Mouse (Mus musculus) thymus, adult 2 months (tissue): Measurements from ENCODE around the gene Taf1d. TPM values are rescaled to one million over a fixed set of nuclear protein-coding genes. Genes with fewer than 3 reads are reported as not detected.
"Not testable (repeated sequence)": the region's sequence is repeated elsewhere in the genome, so short reads cannot be mapped to it uniquely, and the experiment has no call there.

Experiments
- DNase-seq: peaks from one replicate; pipeline ENCODE4 v3.0.0; 2021
- H3K27ac ChIP-seq: fragments of 200-500 bp; 2 replicates; pipeline ENCODE4 v1.5.1; 2012; ENCODE audit warnings: low read length, control low read depth; ENCODE audit not compliant: control insufficient read depth, insufficient read depth
- H3K27me3 ChIP-seq: fragments of 200-500 bp; 2 replicates; pipeline ENCODE4 v1.6.1; 2012; ENCODE audit warnings: mild to moderate bottlenecking, low read length, moderate library complexity, mixed read lengths; ENCODE audit not compliant: control insufficient read depth, insufficient read depth
- H3K36me3 ChIP-seq: fragments of 200-500 bp; 2 replicates; pipeline ENCODE4 v1.6.1; 2012; ENCODE audit warnings: mild to moderate bottlenecking, low read length, moderate library complexity; ENCODE audit not compliant: control insufficient read depth, insufficient read depth
- H3K4me1 ChIP-seq: fragments of 200-500 bp; replicated peaks from 2 replicates; pipeline ENCODE4 v1.6.1; 2012; ENCODE audit warnings: low read length; ENCODE audit not compliant: control insufficient read depth, insufficient read depth
- H3K4me3 ChIP-seq: fragments of 200-500 bp; 2 replicates; pipeline ENCODE4 v1.5.1; 2012; ENCODE audit warnings: mild to moderate bottlenecking, low read length, control low read depth, moderate library complexity; ENCODE audit not compliant: control insufficient read depth, insufficient read depth
- CTCF ChIP-seq: fragments of 200-500 bp; IDR thresholded peaks from 2 replicates; pipeline ENCODE4 v1.5.1; 2012; ENCODE audit warnings: mild to moderate bottlenecking, control low read depth, low read length, moderate library complexity, borderline replicate concordance; ENCODE audit not compliant: control insufficient read depth, poor library complexity, insufficient read depth; ENCODE audit errors: extremely low read depth
- POLR2A ChIP-seq: fragments of 200-500 bp; IDR thresholded peaks from 2 replicates; pipeline ENCODE4 v1.6.1; 2012; ENCODE audit warnings: mild to moderate bottlenecking, low read length, control low read depth, moderate library complexity; ENCODE audit not compliant: control insufficient read depth, poor library complexity, insufficient read depth; ENCODE audit errors: extremely low read depth
- WGBS: fragments of 180-500 bp; shearing (Covaris S2); methylation state at CpG from one replicate; pipeline ENCODE4 v1.1.7; 2018; 5-methylcytosine and 5-hydroxymethylcytosine counted together
- polyA plus RNA-seq: library from polyadenylated mRNA; depleted of rRNA; stranded (reverse); fragments of >200 nt; gene quantifications from 2 replicates; pipeline ENCODE4 v1.2.3, GENCODE M21; 2012

Taf1d gene
- polyA plus RNA-seq, 1 experiment = 48.9 TPM

DNA sequence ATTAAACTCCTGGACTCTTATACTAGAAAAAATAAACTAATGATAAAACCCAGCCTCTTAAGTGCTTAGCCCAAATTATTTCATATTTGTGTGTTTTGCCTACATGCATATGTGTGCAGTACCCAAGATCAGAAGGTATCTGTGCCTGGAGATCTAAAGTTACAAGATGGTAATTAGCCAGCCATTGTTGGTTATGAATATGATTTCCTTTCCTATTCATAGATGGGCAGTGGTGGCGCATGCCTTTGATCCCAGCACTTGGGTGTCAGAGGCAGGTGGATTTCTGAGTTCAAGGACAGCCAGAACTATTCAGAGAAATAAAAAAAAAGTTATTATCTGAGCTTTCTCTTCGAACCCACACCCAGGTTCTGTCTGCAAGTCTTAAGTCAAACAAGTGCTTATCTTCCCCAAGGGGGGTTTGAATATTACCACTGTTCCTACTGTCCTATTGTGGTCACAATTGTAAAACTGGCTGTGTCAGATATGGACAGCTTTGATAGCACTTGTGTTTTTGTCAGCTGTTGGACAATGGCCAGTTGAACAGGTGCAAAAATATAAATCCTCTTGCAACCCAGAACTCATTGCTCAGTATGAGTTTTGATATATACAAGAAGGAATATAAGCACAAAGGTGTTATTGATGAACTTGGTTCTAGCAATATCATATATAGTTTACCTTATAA, 6.2 kb downstream of the Taf1d start:
- TF ChIP-seq POLR2A (no peak), CTCF (no peak)
- 96% methylated on average over 2 of the region's 2 CpGs for WGBS
- no peak overlapping the region for H3K27ac ChIP-seq
- peaks cover 82% of the 10 kb centered on the region for H3K36me3 ChIP-seq
- H3K27me3 ChIP-seq = no peaks in the 10 kb centered on the region
- H3K4me3 ChIP-seq = no peak overlapping the region
- no peaks in the 10 kb centered on the region for H3K4me1 ChIP-seq
- no peak for DNase-seq

DNA sequence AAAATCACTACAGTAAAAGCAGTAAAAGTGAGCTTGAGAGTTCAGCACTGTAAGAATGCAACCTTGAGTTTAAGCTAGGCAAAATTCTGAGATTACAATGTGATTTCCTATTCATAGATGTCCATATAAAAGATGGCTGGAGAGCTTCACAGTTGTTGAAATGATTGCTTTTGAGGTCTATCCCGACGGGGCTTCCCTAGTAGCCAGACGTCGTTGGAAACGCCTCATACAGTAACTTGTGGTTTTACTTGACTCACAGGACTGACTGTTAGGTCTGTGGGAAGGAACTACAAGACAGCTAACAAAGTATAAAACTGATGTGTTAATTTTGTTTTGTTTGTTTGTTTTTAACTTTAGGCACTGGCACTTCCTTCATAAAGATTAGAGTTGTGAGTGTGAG, 7.6 kb downstream of the Taf1d start:
- peaks cover 84% of the 10 kb centered on the region for H3K36me3 ChIP-seq
- 91% methylated on average over 5 of the region's 5 CpGs for WGBS

DNA sequence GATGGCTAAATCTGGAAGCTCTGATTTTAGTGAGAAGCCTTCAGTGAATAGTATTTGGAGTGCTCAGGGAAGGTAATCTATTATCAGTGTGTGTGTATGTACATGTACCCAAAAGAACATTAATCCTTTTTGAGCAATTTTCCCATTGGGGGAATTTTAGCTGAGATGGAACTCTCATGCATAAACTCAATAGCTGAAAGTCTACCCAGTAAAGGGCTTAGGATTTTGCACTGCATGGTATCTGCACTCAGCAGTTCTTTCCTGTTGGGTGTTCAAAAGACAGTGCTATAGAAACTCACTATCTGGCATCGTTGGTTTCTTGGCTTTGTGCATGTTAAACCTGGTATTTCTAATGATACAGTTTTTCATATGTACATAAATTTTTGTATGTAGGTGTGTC, 8.6 kb downstream of the Taf1d start:
- TF ChIP-seq POLR2A (no peak), CTCF (no peak)
- peaks cover 74% of the 10 kb centered on the region for H3K36me3 ChIP-seq
- WGBS = 100% methylated on average over 1 of the region's 1 CpGs
- no peaks in the 10 kb centered on the region for H3K27me3 ChIP-seq
- no peak overlapping the region for H3K4me3 ChIP-seq
- no peaks in the 10 kb centered on the region for H3K4me1 ChIP-seq
- H3K27ac ChIP-seq = no peak overlapping the region
- DNase-seq = no peak

More for the DNA sequence above, 7.6 kb downstream of the Taf1d start:
- no peak for DNase-seq
- TF ChIP-seq POLR2A (no peak), CTCF (no peak)
- Histone ChIP-seq H3K27ac (no peak overlapping the region), H3K4me3 (no peak overlapping the region), H3K27me3 (no peaks in the 10 kb centered on the region), H3K4me1 (no peaks in the 10 kb centered on the region)

DNA sequence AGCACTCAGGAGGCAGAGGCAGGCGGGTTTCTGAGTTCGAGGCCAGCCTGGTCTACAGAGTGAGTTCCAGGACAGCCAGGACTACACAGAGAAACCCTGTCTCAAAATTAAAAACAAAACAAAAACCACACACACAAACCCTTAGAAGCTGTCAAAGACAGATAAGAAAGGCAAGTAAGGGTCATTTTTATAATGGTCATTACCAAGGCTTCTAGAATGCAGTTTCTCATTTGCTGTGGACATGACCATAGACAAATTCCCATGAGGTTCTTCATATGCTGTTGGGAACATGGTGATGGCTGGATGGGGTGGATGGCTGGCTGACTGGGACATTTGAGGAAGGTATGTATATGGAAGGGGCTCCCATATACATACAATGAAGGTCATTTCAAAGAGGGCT, 10.3 kb downstream of the Taf1d start:
- 100% methylated on average over 2 of the region's 2 CpGs for WGBS
- H3K27ac ChIP-seq, DNase-seq, H3K4me1 ChIP-seq, H3K27me3 ChIP-seq, H3K4me3 ChIP-seq: not testable (repeated sequence)
- H3K36me3 ChIP-seq = peaks cover 57% of the 10 kb centered on the region

GRCm38 (mm10) chr9:15317223-15318169, 11.5 kb downstream of the Taf1d start:
- Histone ChIP-seq H3K27ac (no peak overlapping the region), H3K4me3 (no peak overlapping the region), H3K27me3 (no peaks in the 10 kb centered on the region), H3K36me3 (peaks cover 50% of the 10 kb centered on the region), H3K4me1 (no peaks in the 10 kb centered on the region)
- no peak for DNase-seq
- WGBS = 89% methylated on average over 5 of the region's 5 CpGs
- TF ChIP-seq POLR2A (no peak), CTCF (no peak)

DNA sequence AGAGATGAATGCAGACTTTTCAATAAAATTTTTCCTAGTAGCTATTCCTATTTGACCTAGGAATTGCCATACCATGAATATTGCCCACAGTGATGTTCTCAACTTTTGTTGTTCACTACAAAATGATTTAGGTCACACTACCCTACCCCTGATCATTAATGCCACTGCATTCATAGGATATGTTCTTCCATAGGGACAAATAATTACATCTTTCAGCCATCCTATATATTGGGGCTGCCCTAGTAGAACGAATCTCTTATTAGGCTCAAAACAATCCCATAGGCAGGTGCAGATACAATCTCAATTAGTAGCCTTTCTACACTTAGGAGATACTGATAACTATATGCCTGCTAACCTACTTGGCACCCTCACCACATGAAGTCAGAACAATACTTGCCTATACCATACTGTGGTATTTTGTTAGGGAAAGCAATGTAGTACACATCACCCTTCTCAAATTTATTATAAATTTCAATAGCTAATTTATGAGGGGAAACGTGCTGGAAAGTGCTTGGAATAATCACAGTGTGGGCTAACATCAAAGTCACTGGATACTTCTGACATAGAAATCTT, 12.2 kb downstream of the Taf1d start:
- Histone ChIP-seq H3K27me3 (no peaks in the 10 kb centered on the region), H3K4me1 (no peaks in the 10 kb centered on the region), H3K36me3 (peaks cover 52% of the 10 kb centered on the region), H3K4me3 (no peak overlapping the region), H3K27ac (no peak overlapping the region)
- no peak for DNase-seq
- TF ChIP-seq POLR2A (no peak), CTCF (no peak)
- WGBS = 92% methylated on average over 2 of the region's 2 CpGs

- TF ChIP-seq POLR2A = no peak
- no peak for TF ChIP-seq CTCF
- H3K36me3 ChIP-seq = peaks cover 65% of the 10 kb centered on the region
- H3K4me1 ChIP-seq = no peaks in the 10 kb centered on the region
- no peaks in the 10 kb centered on the region for H3K27me3 ChIP-seq
- WGBS = 97% methylated on average over 4 of the region's 4 CpGs
- H3K27ac ChIP-seq = no peak overlapping the region
- DNase-seq = no peak
- no peak overlapping the region for H3K4me3 ChIP-seq
These were observed 31.8 kb downstream of the Taf1d start for GRCm38 (mm10) chr9:15337776-15338175.
